Mouse (Mus musculus) limb, embryonic 12.5 days (tissue): Measurements from ENCODE around the gene Cacna1e. TPM values are rescaled to one million over a fixed set of nuclear protein-coding genes. Genes with fewer than 3 reads are reported as not detected.

Source experiments
- ATAC-seq: fragments of 200-750 bp; cut with Nextera tagmentation; 2 replicates; pipeline ENCODE4 v1.8.0; 2017; ENCODE audit warnings: low read depth, moderate TSS enrichment; ENCODE audit not compliant: insufficient number of reproducible peaks, insufficient read depth, low FRiP score, low TSS enrichment
- H3K27ac ChIP-seq: fragments of 300-500 bp; sonication (generic); 2 replicates; pipeline ENCODE4 v1.5.1; 2016; ENCODE audit warnings: mild to moderate bottlenecking, moderate library complexity
- H3K27me3 ChIP-seq: fragments of 300-500 bp; sonication (generic); 2 replicates; pipeline ENCODE4 v1.6.1; 2016; ENCODE audit warnings: mild to moderate bottlenecking, moderate library complexity
- H3K36me3 ChIP-seq: fragments of 300-500 bp; sonication (generic); 2 replicates; pipeline ENCODE4 v1.6.1; 2016; ENCODE audit warnings: mild to moderate bottlenecking, moderate library complexity
- H3K4me1 ChIP-seq: fragments of 300-500 bp; sonication (generic); replicated peaks from 2 replicates; pipeline ENCODE4 v1.6.1; 2016
- H3K4me2 ChIP-seq: fragments of 300-500 bp; sonication (generic); 2 replicates; pipeline ENCODE4 v1.6.1; 2016; ENCODE audit warnings: mild to moderate bottlenecking, moderate library complexity
- H3K4me3 ChIP-seq: fragments of 300-500 bp; sonication (generic); replicated peaks from 2 replicates; pipeline ENCODE4 v1.5.1; 2016; ENCODE audit warnings: mild to moderate bottlenecking
- H3K9ac ChIP-seq: fragments of 300-500 bp; sonication (generic); replicated peaks from 2 replicates; pipeline ENCODE4 v1.6.1; 2016; ENCODE audit warnings: mild to moderate bottlenecking, moderate library complexity
- H3K9me3 ChIP-seq: fragments of 300-500 bp; sonication (generic); 2 replicates; pipeline ENCODE4 v1.6.1; 2016; ENCODE audit warnings: mild to moderate bottlenecking, moderate library complexity
- WGBS: fragments of 180-500 bp; shearing (Covaris S2); methylation state at CpG from one replicate; pipeline ENCODE4 v1.1.7; 2016; 5-methylcytosine and 5-hydroxymethylcytosine counted together
- polyA plus RNA-seq: library from polyadenylated mRNA; unstranded; fragments of >200 nt; fragmentation: Nextera tagmentation; extraction: Ambion mirVana; gene quantifications from 2 replicates; pipeline ENCODE4 v1.2.1, GENCODE M21; 2016

The Cacna1e gene
- polyA plus RNA-seq, 1 experiment from 2014 or later, result 1.2 TPM

DNA sequence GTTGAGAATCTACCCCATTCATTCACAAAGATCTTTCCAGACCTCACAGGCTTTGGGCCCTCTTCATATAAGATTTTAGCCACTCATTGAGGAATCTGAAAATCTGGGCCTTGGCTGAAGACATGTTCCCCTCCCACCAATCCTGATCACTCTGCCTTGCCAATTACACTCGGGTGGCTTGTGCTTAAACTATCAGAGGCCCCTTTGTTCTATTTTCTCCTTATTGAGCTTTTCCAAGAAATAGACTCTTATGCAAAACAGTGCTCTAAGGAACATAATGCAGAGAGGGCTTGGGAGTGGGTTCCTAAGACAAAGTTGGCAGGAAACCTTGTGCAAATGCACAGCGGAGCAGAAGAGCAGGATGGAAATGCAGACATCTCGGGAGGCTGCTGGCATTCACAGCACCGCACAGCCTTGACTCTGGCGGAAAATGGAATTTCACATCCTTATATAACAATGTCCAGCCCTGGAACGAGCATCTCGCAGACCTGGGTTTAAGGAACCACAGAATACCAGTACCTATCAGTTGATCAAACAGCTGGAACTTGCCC lies 153.8 kb downstream of the Cacna1e start:
- Histone ChIP-seq H3K4me3 (no peak overlapping the region), H3K36me3 (no peaks in the 10 kb centered on the region), H3K27me3 (peaks cover 52% of the 10 kb centered on the region), H3K27ac (no peak overlapping the region), H3K4me2 (no peak overlapping the region), H3K9ac (no peak overlapping the region), H3K9me3 (no peaks in the 10 kb centered on the region), H3K4me1 (peaks cover 9% of the 10 kb centered on the region)
- 83% methylated on average over 7 of the region's 7 CpGs for WGBS
- no peak for ATAC-seq

DNA sequence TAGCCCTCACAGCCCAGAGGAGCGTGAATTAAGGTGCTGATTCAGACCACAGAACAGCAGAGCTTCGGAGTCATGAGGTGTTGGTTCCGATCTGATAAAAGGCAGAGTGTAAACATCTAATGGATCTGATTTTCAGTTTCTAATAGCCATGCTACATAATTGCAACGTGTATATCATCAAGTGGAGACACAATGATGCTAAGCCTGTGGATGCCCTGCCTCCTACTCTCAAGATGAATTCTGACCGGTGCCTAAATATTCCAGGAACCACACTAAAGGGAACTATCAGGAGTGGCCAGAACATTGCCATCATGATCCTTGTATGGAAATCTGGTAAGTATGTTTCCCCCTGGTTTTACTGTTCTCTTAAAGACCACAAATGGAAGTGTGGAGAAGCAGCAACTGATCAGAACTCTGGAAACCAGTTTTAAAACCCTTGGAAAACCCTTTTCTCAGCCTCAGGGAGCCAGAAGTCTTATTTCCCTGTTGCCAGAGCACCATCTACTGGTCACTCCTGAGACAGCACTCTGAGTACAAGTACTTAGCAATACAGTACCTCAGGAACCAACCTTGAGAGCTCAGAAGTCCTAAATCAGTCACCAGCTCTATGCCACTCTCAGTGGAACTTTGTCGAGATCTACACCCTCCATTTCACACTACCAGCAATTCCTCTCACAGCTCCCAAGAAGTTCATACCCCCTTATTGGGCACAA lies 154.9 kb downstream of the Cacna1e start:
- no peak overlapping the region for H3K4me3 ChIP-seq
- no peak for ATAC-seq
- H3K27ac ChIP-seq, result no peak overlapping the region
- H3K36me3 ChIP-seq, result no peaks in the 10 kb centered on the region
- H3K27me3 ChIP-seq, result peaks cover 63% of the 10 kb centered on the region
- H3K4me2 ChIP-seq, result no peak overlapping the region
- peaks cover 9% of the 10 kb centered on the region for H3K4me1 ChIP-seq
- no peak overlapping the region for H3K9ac ChIP-seq
- no peaks in the 10 kb centered on the region for H3K9me3 ChIP-seq
- 58% methylated on average over 6 of the region's 6 CpGs for WGBS

DNA sequence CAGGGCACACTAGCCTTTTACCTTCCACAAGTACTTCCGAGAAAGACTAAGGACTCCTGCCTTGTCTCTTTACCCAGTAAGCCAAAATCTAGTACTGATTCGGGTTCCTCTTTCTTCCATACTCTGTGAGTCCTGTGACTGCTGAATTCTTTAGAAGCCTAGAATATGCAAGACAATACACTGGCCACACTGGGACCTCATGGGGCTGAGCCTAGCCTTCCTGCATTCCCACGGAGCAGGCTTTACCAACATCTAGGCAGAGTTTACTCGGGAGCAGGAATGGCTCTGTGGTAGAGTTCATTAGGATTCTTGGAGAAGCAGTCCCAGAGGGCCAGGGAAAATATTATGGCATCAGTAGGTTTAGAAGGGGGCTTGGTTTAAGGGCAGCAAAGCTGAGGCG lies 155.6 kb downstream of the Cacna1e start:
- WGBS, result 42% methylated on average over 5 of the region's 5 CpGs
- Histone ChIP-seq H3K4me1 (peaks cover 14% of the 10 kb centered on the region), H3K27me3 (peaks cover 70% of the 10 kb centered on the region), H3K4me2 (no peak overlapping the region), H3K4me3 (no peak overlapping the region), H3K9me3 (no peaks in the 10 kb centered on the region), H3K36me3 (no peaks in the 10 kb centered on the region), H3K9ac (no peak overlapping the region), H3K27ac (no peak overlapping the region)
- no peak for ATAC-seq

DNA sequence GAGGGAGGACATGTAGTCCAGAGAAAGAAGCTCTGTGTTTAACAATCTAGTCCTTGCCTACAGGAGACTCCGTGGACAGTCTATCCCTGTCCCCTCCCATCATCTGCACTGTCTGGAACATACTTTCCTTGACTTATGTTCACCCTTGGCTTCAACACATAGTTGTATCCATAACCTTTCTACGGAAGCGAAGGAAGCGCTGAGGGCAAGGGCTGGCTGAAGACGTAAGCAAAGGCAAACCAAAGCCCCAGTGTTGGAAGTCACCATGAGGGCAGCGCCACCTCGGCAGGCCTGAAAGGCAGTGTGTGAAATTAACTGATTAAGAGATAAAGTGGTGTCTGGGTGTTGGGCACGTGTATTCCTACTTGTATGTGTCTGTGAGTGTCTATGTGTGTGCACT lies 156.6 kb downstream of the Cacna1e start:
- no peaks in the 10 kb centered on the region for H3K36me3 ChIP-seq
- peaks cover 80% of the 10 kb centered on the region for H3K27me3 ChIP-seq
- no peak for ATAC-seq
- no peak overlapping the region for H3K27ac ChIP-seq
- H3K4me2 ChIP-seq, result no peak overlapping the region
- WGBS, result 81% methylated on average over 8 of the region's 8 CpGs
- no peak overlapping the region for H3K9ac ChIP-seq
- peaks cover 19% of the 10 kb centered on the region for H3K4me1 ChIP-seq
- H3K4me3 ChIP-seq, result no peak overlapping the region
- H3K9me3 ChIP-seq, result no peaks in the 10 kb centered on the region

DNA sequence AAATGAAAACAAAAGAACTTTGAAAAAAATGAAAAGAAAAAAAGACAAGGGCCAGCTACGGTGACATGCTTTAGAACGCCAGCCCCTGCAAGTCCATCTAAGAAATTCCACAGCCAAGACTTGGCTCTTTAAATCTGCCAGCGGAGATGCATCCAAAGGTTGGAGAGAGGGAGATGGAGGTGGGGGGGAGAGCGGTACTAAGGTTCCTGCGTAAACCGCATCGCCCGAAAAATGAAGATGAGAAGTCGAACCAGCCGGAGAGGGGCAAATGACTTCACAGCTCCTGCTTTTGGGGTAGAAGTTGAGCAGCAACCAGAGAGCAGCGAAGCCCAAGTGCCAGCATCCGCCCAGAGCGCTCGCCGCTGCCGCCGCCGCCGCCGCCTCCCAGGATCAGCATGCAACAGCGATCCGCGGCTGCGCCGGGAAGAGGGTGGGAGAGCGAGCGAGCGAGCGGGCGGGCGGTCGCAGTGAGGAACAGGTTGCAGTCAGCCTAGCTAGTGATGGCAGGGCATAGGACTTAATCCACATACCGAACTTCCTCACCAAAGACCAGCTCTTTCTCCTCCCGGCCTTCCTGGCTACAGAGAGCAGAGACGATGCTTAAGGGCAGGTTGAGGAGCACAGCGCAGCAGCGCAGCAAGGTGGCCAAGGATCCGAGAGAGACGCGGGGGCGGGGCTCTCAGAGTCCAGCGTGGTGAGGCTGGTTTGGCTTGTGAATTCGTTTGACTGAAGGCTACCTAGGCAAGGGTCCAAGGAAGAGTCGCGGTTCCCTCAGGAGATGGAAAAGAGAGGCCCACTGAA lies 157.7 kb downstream of the Cacna1e start:
- peak overlapping the region; percentile 44 for H3K4me3 ChIP-seq
- peak overlapping the region; percentile 73 for H3K4me2 ChIP-seq
- ATAC-seq, result 0 out of 2 replicates have a peak, but pooled peaks have one; percentile 45
- no peak overlapping the region for H3K27ac ChIP-seq
- no peaks in the 10 kb centered on the region for H3K9me3 ChIP-seq
- no peaks in the 10 kb centered on the region for H3K36me3 ChIP-seq
- H3K4me1 ChIP-seq, result peaks cover 19% of the 10 kb centered on the region
- peaks cover 82% of the 10 kb centered on the region for H3K27me3 ChIP-seq
- H3K9ac ChIP-seq, result peak overlapping the region; percentile 37; the same call in 1 of the 2 replicates
- 1% methylated on average over 45 of the region's 45 CpGs for WGBS

DNA sequence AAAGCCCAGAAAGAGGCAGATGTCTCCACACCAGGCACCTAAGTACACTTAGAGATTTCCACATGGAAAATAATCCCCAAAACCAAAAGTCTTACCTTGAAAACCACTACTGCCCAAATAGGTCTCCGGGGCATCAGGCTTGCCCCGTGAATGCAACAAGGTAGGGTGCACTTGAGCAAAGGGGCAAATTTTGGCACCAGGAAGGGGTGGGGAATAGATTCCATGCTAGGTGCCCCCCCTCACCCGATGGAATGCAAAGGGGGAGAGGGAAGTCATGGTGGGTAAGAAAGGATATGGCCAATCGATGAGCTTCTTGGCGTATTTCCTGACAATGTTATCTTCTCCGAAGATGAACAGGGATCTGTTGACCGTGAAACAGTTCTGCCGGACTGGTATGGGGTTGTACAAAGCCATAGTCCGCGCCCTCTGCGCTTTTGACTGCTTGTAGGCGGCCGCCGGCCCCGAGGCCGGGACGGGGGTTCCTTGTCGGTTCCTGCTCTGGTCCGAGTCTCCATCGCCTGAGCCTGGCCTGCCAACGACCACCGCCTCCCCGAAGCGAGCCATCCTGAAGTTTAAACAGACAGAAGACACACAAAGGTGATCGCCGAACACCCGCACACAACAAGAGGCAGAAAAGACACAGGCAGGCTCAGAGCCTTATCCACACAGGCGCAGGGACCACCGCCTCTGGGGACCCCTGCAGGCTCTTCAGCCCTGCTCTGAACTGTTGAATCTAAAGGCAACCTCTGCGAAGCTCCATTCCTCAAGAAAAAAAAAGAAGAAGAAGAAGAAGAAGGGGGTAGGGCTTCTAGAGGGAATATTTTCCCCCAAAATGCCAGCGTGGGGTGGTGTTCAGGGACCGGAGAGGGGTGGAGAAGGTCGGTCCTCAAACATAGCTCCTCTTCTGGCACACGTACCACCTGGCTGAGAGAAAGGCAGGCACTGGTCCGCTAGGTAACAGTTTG lies 158.7 kb downstream of the Cacna1e start:
- Histone ChIP-seq H3K4me3 (peak overlapping the region; percentile 44), H3K27me3 (peaks cover 78% of the 10 kb centered on the region), H3K4me1 (peaks cover 19% of the 10 kb centered on the region), H3K36me3 (no peaks in the 10 kb centered on the region), H3K9ac (no peak overlapping the region), H3K9me3 (no peaks in the 10 kb centered on the region), H3K4me2 (peak overlapping the region; percentile 73), H3K27ac (no peak overlapping the region)
- 26% methylated on average over 35 of the region's 35 CpGs for WGBS
- no peak for ATAC-seq

DNA sequence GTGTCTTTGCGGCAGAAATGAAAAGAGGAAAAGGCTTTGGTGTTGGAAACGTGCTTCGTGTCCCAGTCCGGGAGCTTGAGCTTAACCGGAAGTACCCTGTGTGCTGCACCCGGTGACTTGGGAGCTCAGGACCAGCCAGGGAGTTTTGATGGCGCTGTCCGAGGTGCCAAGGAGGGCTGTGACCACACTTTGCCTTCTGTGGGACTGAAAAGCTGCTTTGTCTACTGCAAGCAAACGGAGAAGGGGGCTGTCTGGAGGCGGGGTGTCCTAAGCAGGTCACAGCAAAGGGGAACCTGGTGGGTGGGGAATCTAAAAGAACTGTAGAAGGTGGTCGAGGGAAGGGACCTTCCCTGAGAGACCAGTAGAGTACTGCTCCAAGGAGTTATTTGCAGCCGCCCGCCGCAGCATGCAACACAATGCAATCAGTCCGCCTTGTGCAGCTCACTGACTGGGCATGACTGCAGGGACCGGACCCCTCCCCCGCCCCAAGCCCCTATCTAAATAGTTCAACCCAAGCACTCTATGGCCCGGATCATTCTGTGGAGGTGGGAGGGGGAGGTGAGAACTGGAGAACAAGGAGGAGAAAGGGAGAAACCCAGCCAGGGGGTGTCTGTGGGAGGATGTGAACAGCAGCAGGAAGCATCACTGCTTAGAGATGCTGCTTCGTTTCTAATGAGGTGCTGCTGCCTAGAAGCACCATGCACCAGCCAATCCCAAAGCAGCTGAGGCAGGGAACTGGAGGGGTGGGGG lies 160.6 kb downstream of the Cacna1e start:
- peak; percentile 28; the same call in 1 of the 2 replicates for ATAC-seq
- no peaks in the 10 kb centered on the region for H3K9me3 ChIP-seq
- WGBS, result 5% methylated on average over 19 of the region's 19 CpGs
- H3K36me3 ChIP-seq, result no peaks in the 10 kb centered on the region
- H3K4me2 ChIP-seq, result peak overlapping the region; percentile 42
- H3K4me1 ChIP-seq, result peaks cover 19% of the 10 kb centered on the region
- H3K27me3 ChIP-seq, result peaks cover 71% of the 10 kb centered on the region
- peak overlapping the region; percentile 18 for H3K4me3 ChIP-seq
- H3K9ac ChIP-seq, result no peak overlapping the region
- H3K27ac ChIP-seq, result no peak overlapping the region

DNA sequence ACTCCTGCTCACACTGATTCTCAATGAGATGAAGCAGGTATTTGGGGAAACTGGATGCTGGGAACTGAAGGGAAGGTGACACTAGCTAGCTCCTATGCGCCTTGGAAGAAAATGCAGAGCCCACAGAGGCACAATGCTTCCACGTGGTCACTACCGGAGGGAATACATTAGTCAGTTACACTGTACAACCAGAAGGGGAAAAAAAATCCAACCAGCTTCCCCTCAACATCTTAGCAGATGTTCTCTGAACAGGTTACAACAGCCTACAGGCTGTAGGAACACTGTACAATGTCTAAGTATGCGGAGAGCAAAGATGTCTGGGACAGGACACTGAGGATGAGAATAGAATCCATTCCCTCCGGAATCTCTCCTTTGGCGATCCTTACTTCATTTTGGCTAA lies 161.2 kb downstream of the Cacna1e start:
- Histone ChIP-seq H3K9ac (no peak overlapping the region), H3K4me2 (peak overlapping the region; percentile 42), H3K36me3 (no peaks in the 10 kb centered on the region), H3K27ac (no peak overlapping the region), H3K9me3 (no peaks in the 10 kb centered on the region), H3K4me1 (peaks cover 19% of the 10 kb centered on the region), H3K27me3 (peaks cover 65% of the 10 kb centered on the region), H3K4me3 (peak overlapping the region; percentile 18)
- no peak for ATAC-seq
- WGBS, result 36% methylated on average over 6 of the region's 6 CpGs

DNA sequence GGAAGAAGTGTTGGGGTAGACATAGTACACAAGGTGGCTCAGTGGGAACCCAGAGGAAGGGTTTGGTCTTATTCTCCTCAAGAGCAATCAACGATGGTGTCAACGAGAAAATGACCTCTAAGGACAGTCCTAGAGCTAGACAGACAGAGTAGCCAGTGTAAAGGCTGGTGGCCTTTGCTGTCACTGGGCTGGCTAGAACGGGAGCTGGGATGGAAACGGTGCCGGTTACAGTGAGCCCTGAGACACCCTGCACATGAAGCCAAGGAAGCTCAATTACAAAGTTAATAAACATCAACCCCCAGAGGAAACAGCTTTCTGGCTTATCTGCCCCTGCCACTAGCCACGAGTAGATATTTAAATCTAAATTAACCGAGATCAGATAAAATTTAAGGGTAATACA lies 168.7 kb downstream of the Cacna1e start:
- Histone ChIP-seq H3K9ac (no peak overlapping the region), H3K9me3 (no peaks in the 10 kb centered on the region), H3K4me2 (no peak overlapping the region), H3K27ac (no peak overlapping the region), H3K27me3 (0 out of 2 replicates have a peak, but pooled peaks cover 3% of the 10 kb centered on the region), H3K4me3 (no peak overlapping the region), H3K36me3 (no peaks in the 10 kb centered on the region), H3K4me1 (no peaks in the 10 kb centered on the region)
- ATAC-seq, result no peak
- 80% methylated on average over 7 of the region's 7 CpGs for WGBS

DNA sequence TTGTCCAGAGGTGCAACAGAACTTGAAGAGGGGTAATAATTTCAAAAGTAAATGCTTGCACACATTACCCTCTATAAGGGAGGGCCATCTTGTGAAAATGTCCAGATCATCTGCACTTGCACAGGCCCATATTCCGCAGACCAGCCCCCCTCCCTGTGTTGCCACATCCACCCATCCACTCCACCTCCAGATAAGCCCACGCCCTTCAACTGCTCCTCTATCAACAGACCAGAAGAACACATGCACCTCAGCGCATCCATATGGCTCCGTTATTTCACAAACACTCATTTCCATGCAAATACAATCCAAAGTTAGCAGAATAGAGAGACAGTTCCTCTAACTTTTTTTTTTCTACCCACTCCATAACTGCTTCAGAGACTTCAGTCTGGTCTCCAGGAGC lies 171.6 kb downstream of the Cacna1e start:
- no peak overlapping the region for H3K9ac ChIP-seq
- no peak overlapping the region for H3K4me2 ChIP-seq
- no peaks in the 10 kb centered on the region for H3K4me1 ChIP-seq
- no peaks in the 10 kb centered on the region for H3K36me3 ChIP-seq
- no peak overlapping the region for H3K4me3 ChIP-seq
- WGBS, result 90% methylated on average over 4 of the region's 4 CpGs
- ATAC-seq, result no peak
- no peaks in the 10 kb centered on the region for H3K27me3 ChIP-seq
- H3K9me3 ChIP-seq, result no peaks in the 10 kb centered on the region
- H3K27ac ChIP-seq, result no peak overlapping the region
